Mouse (Mus musculus): ENCODE data around the gene Olfr1299.

Olfr1299 gene

DNA sequence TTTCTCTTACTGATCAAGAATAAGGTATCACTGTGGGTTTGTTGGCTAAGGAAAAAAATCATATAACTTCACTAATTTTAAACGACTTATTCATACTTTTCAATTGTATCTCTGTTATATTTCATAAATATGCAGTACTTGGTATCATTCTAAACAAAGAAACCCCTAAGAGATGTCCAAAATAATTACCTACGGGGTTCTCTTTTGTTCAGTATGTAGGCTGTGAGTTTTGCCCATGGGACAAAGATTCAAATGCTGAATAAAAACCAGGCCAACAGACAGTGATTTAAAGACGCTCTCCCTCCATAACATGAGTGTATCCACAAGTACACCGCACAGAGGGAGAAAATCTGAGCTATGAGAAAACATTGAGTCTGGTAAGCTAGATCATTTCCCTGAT is at the start of gene Olfr1299:
Gene Olfr1299 (plus strand): TSS at position 301 of the 400 bp plus-strand sequence.
- no peak for DNase-seq

DNA sequence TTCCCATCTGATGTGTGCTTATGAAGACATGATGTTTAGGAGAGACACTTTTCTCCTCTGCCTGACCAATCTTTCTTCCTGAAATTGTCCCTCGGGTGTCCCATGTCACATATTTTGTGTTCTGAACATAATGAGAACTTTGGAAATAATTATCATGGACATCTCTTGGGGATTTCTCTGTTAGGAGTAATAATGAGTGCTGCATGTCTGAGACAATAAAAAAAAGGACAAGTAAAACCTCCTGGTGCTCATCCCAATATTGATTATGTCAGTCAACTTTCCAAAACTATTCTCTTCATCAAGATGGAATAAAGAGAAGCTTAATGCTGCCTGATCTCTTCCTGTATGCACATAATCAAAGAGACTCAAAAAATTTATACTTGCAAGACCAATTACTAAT is 34.8 kb upstream of the Olfr1299 start, which contains the start of gene Olfr1297:
Gene Olfr1297 (minus strand): TSS at position 101 of the 400 bp plus-strand sequence.
- no peak for DNase-seq

DNA sequence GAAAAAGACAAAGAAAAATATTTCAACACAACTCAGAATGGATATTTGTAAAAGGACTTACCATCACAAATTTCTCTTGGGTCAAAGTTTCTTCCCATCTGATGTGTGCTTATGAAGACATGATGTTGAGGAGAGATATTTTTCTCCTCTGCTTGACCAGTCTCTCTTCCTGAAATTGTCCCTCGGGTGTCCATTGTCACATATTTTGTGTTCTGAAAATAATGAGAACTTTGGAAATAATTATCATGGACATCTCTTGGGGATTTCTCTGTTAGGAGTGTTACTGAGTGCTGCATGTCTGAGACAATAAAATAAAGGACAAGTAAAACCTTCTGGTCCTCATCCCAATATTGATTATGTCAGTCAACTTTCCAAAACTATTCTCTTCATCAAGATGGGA is 12.1 kb upstream of the Olfr1299 start, which contains the start of gene Olfr1298:
Gene Olfr1298 (minus strand): TSS at position 101 of the 400 bp plus-strand sequence.
- DNase-seq, result no peak
